Mouse (Mus musculus): Measurements from ENCODE around the gene Ilkap.

Gene Ilkap

DNA sequence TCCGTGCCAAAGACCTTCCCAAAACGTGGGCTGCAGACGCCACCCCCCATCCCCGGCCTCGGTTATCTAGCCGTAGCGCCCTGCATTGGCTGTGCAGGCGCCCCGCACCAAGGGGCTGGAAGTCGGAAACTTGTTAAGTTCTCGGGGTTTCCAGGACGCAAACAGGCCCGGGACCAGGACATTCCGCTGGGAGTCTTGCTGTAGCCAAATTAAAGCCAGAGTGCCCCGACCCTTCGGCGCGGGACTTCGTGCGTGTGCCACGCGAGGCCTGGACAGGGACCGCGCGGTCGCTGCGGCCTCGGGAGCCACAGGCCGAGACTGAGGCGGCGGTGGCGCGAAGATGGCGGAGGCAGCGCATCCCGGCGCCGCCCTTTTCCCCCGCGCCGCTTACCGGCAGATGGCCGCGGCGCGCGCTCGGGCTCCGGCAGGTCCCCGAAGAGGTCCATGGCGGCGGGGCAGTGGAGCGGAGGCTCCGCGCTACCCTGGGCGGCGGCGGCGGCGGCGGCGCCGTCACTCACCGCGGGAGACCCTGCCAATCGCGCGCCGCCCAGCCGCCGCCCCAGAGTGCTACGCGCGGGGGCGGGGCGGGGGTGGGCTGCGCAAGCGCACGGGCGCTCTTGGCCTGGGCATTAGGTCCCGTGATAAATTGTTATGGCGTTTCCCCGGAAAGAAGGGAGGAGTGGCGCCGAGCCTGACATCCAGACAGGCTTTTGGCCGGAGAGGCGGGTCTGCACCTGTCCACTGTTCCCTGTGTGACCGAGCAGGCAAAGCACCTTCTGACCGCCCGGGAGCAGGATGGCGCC is at the start of gene Ilkap:
Ilkap (minus strand) TSS at position 556 of the 803 bp plus-strand sequence.
- DNase-seq, result peak; percentile 83 to 85

DNA sequence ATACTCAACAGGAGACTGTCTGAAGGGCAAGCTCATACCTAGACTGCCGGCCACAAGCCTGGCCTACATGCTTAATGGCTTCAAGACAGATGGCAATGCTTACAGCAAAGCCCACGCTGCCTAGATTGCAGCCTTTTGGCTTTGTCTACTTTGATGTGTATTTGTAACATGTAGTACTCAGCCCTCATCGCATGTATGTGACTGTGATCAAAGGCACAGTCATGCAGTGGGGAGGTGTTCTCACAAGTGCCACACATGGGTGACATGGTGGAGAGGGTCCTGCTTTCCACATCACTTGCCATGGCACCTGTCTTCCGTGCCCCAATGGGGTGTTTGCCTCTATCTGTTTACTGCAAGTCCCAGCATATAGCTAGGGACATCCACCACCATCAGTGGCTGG is 47.9 kb upstream of the Ilkap start:
- DNase-seq, result no peak

DNA sequence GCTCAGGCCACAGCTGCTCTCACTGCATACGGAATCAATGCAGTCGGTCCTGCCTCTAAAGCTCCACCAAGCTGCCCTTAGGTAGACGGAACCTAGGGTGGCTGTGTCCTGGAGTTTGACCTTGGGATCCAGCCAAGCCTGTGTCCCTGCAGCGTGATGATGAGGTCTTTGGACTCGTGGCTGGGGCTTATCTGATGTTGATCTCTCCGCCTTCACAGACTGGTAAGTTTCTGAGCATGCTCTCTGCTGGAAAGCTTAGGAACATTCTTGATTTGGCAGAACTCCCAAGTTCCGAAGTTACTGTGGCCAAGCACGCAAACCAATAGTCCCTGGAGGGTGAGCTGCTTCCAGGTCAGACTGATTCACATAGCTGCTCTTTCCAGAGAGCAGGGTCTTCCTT is 47.4 kb upstream of the Ilkap start:
- peak; percentile 78 to 90 for DNase-seq

DNA sequence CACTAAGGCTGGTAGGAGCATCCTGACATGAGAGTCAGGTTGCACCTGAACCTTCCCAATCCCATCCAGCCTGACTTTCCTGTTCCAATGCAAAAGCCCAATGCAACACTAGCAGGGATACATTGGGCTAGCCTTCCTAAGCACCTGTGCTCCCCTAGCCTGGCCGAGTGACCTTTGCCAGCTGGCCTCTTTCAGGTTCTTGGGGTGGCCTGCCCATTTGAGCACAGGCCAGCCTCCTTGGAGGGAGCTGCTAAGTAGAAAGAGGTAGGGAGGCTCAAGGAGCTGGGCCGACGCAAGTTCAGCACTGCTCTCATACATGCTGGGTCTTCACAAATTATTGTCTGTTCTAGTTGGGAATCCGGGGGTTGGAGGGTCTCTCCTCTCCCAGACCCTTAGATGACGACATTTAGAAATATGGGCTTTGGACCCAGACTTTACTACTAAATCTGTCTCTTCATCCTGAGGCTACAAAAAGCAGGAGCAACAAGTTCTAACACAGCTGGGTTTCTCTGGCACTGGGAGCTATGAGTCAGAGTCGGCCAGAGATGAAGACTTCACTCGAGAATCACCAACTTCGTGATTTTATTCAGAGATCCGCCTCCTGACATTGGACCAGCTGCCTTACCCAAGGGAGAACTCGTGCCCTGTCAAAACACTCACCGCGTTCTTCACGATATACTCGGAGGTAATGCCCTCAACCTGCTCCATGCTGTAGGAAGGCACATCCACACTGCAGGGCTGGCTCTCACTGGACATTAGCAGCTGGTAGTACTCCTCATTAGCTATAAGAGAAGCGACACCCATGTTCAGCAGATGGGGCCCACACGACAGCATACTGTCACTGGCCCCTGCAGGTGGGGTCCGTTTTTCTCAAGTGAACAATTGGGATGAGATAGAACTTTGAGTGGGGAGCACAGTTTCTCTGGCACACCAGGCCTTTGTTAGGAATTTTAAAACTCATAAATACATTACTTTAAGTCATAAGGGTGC is 46.5 kb upstream of the Ilkap start:
- DNase-seq, result no peak

DNA sequence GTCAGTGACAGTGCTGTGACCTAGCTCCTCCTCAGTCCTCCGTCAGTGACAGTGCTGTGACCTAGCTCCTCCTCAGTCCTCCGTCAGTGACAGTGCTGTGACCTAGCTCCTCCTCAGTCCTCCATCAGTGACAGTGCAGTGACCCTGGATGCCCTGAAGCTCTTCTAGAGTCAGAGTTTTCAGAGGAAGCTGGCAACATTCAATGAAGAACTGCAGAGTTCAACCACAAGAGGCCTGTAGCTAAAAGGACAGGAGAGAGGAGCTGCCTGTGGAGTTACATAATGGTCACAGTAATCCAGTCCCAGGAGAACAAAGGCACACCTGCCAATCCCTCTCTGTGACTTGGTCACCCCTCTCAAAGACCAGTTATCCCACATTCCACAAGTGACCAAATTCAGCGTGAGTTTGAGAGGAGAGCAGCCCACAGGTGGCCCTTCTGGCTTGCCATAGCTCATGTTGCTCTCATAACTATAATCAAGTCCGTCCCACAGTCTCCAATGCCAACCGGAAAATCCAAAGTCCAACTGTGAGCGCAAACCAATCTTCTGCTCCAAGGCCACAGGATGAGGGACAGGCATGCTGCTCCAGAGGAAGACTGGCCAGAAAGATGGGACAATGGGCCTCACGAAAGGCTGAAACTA is 43.9 kb upstream of the Ilkap start:
- peak; percentile 83 to 89 for DNase-seq

DNA sequence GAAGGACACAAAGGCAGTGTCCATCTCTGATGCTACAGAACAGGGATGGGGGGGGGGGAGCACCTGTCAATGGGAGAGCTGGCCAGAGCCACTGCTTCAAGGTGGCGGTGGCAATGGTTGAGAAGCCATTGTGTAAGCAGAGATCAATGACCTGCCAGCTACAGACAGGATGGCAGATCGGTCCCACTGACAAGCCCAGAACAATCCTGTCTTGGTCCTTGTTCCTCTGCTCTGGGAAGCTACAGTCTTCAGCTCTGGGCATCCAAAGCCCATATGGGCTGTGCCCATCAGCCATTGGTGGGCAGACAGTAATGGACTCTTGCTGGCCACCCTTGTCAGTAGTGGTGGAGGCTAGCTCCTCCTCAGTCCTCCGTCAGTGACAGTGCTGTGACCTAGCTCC is 43.2 kb upstream of the Ilkap start:
- no peak for DNase-seq

DNA sequence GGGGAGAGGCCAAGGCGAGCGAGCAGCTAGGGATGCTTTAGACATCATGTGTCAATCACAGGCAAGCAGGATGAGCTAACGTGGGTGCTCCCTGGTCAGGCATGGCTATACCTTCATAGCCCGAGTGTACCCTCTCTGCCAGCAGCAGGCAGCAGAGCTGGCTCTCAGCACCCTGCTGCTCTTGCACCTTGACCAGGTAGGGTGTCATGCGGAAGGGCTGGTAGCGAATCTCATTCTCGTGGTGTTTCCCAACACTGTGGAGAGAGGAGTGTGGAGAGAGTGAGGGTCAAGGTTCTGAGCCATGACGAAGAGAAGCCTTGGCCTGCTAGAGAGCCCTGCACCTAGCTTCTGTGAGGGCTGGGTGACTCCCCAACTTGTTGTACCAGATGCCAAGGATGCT is 41.2 kb upstream of the Ilkap start:
- DNase-seq, result no peak

DNA sequence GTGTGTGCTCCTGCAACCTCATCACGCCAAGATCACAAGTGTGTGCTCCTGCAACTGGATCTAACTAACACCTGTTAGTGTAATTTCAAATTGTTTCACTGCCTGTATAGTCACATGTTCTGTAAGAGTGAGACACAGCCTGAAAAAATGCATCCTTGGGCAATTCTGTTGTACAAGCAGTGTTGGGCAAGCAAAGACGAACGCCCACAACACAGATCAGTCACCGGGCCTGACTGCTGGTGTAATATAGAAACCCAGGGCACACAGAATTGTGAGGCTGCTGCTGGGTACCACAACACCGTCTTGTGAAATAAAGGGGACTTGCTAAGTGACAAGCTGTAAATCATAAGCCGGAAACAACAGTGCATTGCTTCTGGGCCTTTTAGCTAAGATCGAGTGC is 39.0 kb upstream of the Ilkap start:
- peak; percentile 61 to 75 for DNase-seq

DNA sequence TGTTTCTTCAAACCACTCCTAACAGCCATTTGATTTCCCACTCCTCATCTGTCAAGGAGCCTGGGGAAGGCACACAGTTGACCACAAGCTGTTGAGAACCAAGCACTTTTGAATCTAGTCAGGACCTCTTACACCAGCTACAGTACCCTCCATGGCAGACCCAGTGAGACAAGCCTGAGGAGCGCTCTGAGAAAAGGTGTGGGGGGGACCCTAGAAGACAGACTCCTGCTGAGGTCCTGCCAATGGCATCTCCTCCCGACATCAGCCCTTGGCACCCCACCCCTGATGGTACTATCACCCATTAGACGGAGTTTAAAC is 38.4 kb upstream of the Ilkap start:
- no peak for DNase-seq

DNA sequence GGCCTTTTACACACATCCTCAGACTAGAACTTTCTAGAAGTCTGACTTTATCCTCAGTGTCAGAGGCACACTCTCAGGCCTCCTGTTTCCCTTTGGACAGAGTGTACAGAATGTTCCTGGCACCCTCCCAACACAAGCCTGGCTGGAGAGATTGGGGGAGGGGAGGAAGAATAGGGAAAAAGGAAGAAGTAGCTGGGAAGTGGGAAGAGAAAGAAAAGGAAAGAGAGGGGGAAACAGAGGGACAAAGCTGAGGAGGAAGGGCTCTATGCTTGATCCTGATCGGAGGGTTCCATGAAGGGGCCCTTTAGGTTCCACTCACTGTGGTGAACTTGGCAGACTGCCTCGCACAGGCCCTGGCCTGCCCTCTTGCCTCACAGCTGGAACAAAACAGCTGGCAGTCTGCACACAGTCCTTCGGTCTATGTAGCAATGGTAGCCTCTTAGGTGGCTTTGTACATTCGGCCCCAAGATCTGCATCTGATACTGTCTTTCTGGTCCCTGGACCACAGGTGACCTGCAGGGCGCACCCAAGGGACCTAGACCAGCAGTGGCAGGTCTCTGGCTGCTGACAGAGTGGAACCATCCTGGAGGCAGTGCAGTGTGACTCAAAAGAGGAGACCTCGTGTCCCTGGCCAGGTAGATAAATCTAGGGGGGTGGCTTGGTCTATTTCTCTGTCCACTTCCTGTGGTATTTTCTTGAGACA is 37.9 kb upstream of the Ilkap start:
- DNase-seq, result peak; percentile 90 to 94

DNA sequence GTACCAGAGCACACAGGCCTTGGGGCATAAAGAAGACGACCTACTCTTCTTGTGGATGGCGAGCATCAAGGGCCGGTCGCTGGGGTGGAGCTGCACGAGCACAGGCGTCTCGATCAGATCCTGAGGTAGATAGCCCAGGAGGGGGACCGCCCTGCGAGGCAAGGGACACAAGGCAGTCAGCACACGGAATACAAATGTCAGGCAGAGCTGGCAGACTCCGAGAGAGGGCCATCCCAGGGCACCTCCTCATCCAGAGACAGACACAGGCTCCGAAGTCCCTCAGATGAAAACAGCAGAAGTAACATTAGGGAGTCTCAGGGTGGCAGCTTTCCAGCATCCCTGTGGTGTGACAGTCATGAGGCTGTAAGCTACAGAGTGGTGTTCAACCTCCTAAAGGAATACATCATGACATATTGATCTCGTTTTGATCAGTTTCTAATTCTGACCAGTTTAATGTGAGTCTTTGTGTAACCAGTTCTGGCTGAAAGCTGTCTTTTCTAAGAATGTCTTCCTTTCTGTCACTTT is 37.1 kb upstream of the Ilkap start:
- DNase-seq, result no peak

DNA sequence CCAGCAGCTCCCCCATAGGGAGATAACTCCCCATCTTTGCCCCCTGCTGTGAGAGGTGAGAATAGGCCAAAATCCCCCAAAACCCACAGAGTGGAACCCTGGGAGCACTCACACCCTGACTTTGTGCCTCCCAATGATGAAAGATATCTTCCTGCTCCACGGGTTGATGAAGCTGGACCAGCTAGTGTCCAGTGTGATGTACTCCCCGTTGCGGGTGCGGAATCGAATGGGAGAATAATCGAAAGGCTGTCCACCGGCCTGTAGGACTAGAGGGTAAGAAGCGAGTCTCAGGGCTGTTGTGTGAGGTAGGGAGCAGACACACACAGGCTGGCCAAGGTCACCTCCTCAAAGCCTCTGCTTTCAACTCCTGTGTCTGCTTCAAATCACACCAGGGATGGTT is 36.3 kb upstream of the Ilkap start:
- DNase-seq, result no peak

DNA sequence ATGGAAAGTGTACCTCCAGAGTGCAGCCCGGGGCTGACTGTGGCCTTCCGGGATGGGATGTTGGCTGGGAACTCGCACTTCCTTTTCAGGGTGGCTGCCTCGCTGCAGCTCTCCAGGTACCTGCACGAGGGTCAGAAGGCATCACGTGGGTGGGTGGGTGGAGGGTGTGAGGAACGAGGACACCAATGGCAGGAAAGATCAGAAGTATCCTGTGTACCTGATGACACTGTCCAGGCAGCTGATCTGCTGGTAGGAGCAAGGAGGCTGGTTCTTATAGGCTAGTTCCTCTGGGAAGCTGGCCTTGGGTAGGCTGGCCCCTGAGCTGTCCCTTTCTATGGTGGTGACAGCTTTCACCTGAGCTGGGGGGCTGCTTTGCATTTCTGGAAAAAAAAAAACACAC is 32.1 kb upstream of the Ilkap start:
- no peak for DNase-seq

DNA sequence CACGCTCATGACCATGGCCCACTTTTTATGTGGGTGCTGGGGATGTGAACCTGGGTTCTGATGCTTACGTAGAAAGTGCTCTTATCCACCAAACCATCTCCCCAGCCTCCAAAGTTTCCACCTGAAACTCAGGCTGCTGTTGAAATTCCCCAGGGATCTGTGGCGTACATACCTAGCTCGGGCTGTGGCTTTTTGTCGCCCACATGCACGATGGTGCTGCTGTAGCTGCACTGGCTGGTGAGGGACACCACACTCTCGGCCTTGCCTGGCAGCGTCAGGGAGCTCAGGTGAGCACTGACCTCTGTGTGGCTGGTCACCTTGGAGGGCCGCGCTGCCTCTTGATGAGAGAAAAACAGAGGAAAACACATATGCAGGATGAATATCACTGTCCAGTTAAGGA is 30.6 kb upstream of the Ilkap start:
- DNase-seq, result no peak

DNA sequence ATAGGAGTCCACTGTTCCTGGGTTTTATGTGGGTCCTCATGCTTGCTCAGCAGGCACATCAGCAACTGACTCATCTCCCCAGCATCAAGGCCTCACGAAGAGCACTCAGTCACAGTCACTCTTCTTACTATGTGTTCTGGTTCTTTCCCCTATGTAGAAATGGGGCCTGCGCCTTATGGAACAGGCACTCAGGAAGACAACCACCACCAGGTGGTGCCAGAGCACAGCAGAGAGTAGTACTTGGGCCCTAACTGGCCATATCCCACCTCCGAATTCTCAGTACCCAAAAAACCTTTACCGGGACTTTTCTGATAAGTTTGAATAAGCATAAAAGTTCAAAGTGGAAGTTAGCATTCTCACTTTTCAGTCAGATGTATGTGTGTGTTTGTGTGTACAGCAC is 30.0 kb upstream of the Ilkap start:
- peak; percentile 80 to 88 for DNase-seq

DNA sequence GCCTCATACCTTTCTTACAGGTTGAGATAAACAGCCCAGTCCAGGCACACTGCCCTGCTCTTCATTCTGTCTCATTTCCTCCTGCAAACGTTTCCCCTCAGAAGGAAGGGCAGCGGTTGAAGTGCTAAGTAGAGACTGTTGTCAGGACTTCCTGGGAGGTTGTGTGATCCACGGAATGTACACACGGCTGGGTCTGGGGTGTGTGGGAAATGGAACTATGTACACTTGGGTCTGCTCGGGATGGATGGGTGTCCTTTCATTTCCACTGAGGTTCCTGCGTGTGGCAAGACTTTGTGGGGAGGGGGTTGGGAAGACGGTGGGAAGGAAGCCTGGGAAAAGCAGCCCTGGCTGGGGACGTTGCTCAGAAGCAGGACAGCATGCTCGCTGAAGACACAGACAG is 27.8 kb upstream of the Ilkap start:
- no peak for DNase-seq

DNA sequence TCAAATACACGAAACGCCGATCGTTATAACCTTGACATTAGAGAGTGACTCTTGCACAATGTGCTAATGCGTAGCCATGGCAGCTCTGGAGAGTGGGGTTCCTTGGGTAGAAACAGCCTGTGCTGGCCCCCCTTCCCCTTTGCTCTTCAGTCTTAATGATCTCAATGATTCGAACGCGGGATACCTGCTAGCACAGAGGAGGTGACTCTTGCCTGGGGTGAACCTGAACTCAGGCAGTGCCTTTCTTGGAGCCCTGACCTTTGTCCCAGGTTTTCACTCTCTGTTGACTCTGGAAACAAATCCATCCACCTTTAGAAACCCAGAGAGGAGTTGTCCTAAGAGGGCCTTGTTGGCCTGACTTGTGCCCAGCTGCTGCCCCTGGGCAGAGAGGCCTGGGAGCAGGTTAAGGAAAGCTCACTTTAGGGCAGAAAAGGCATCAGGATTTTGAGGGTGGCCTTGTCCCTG is 22.0 kb upstream of the Ilkap start:
- no peak for DNase-seq

DNA sequence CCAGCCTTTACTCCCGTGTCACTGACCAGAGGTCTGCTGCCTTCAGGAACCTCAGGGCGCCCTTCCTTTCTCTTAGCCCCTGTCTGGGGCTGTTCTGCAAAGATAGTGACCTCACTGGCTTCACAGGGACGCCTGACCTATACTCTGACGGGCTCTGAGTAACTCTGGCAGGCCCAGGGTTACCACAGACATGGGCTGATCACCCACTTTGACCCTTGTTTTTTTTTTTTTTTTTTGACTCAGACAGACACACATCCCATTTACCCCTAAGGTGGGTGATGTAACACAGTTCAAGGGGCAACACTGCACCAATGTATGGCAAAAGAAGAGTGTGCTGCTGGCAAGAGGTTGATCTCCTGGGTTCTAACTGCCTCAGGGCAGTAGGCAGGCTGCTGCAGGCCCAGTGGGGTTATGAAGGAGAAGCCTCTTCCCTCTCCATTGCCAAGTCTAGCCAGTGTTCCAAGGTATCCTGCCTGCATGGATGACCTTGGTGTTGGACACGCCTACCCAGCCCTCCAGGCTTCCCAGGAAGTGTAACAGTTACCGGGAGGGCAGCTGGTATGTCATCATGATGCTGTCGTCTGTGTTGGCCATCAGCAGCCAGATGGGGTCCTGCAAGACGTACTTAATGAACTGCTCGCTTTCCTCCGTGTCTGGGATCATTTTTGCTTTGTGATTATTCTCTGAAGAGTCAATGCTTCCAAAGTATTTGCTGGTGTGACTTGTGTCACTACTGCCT is 21.4 kb upstream of the Ilkap start:
- no peak for DNase-seq

DNA sequence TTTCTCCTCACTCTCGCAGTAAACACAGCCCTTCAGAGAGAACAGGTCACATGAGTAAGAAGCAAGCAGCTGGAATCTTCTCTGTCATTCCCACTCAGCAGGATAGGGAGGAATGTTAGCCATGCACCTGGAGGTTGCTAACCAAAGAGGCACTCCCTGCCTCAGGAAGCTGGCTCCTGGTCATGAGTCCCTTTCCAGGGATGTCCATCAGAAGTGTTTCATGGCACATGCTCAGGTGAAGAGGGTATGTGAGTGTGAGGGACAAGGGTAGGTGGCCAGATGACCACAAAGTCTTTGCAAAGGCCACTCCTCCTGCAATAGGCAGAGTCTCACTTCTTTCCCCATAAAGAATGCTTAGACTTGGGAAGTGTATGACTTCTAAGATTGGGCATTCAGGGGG is 19.4 kb upstream of the Ilkap start:
- DNase-seq, result no peak

DNA sequence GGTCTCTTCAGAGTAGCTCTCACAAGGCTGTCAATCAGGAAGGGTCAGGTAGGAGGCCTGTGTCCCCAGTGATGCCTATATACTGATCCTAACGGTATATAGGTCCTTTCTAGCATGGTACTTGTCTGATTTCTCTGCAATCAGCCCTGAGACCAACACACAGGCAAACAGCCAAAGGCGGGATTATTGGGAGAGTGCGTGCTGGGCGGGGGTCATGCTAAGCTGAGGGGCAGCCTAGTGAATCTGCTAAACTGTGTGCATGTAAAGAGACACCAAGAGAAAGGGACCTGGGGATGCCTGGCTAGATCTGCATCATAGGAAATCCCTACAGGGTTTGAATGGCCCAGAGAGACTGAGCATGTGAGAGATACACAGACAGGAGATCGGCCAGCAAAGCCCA is 16.7 kb upstream of the Ilkap start:
- no peak for DNase-seq

DNA sequence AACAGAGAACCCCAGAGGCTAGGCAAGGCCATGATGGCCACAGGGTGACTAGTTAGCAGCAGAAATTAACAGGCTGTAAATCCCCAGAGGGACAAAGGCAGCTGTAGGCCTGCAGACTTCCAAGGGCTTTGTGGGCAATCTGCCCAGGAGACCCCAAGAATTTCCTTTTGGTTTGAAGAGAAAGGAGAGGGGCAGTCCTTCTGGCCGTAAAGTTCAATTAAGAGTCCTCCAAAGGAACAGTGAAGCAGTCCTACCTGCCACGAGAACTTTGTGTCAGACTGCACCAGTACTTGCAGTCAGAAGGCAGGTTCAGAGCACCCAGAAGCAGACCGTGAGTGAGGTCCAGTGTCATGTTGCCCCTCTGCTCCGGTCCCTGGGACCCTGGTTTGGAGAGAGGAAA is 16.3 kb upstream of the Ilkap start:
- no peak for DNase-seq
